Mouse (Mus musculus): ENCODE data around the gene Sox21. TPM values are rescaled to one million over a fixed set of nuclear protein-coding genes. Genes with fewer than 3 reads are reported as not detected.

Gene Sox21
- polyA plus RNA-seq, 1 experiment = 0.01 TPM

- H3K79me2 ChIP-seq (ENCODE audit: control insufficient read depth, insufficient read depth) = no peaks in the 10 kb centered on the region
- TF ChIP-seq MYOG (IDR thresholded peaks at IDR 0.05; ENCODE audit: control insufficient read depth, extremely low read depth, insufficient read length) (no peak), FOSL1 (IDR thresholded peaks at IDR 0.05; ENCODE audit: insufficient read depth, low read length, poor library complexity, severe bottlenecking) (no peak), USF1 (IDR thresholded peaks at IDR 0.05; ENCODE audit: low read depth) (no peak), MAX (IDR thresholded peaks at IDR 0.05) (no peak), CTCF (IDR thresholded peaks at IDR 0.05; ENCODE audit: control insufficient read depth, insufficient read depth, insufficient read length) (no peak), CEBPB (IDR thresholded peaks at IDR 0.05; ENCODE audit: low read depth) (no peak), MYOD1 (IDR thresholded peaks at IDR 0.05; ENCODE audit: control insufficient read depth, insufficient read length, low read depth) (no peak)
- no peak overlapping the region for H3K4me3 ChIP-seq (ENCODE audit: insufficient read depth, poor library complexity, severe bottlenecking)
- no peaks in the 10 kb centered on the region for H3K36me3 ChIP-seq (ENCODE audit: control insufficient read depth, insufficient read depth)
- no peak overlapping the region for H3ac ChIP-seq (ENCODE audit: control insufficient read depth, insufficient read length, low read depth)
- no peaks in the 10 kb centered on the region for H3K79me3 ChIP-seq (ENCODE audit: low read depth)
- H3K27me3 ChIP-seq (ENCODE audit: control insufficient read depth, insufficient read depth, insufficient read length) = peaks cover 51% of the 10 kb centered on the region
These were observed 4.4 kb downstream of the Sox21 start for GRCm38 (mm10) chr14:118232381-118232970.

DNA sequence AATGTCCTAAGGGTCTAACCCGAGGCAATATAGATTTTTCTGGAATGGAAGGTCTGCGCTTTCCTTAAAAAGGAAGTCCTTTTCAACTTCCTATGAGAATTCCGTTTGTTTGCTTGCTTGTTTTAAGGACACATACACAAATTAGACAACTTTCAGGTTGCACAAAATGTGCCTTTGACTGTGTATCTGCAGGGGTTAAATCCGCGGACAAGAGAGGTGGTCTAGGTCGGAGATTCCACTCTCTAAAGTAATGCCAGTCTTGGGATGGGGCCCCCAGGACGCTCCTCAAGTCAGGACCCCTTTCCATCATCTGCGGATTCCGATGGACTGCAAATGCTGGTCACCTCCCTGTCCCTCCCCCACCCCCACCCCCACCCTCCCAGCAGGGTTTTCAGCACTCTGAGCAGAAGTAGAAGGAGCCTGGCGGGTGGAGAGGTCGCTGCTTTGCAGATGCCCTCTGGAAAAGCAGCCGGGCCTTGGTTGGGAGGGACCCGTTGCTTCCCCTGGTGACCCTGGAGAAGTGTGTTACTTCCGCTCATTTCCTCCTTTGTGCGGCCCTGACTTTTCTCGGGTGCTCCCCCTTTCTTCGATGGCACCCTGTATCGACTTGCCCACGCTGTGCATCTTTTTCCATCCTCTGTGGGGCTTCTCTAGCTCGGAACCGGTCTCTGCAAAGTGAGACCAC lies 10.2 kb downstream of the Sox21 start:
- Histone ChIP-seq H3K27me3 (ENCODE audit: control insufficient read depth, insufficient read depth, insufficient read length) (peaks cover 39% of the 10 kb centered on the region), H3ac (ENCODE audit: control insufficient read depth, insufficient read length, low read depth) (no peak overlapping the region), H3K4me3 (ENCODE audit: insufficient read depth, poor library complexity, severe bottlenecking) (no peak overlapping the region), H3K79me3 (ENCODE audit: low read depth) (no peaks in the 10 kb centered on the region), H3K36me3 (ENCODE audit: control insufficient read depth, insufficient read depth) (no peaks in the 10 kb centered on the region), H3K79me2 (ENCODE audit: control insufficient read depth, insufficient read depth) (no peaks in the 10 kb centered on the region)
- TF ChIP-seq CEBPB (IDR thresholded peaks at IDR 0.05; ENCODE audit: low read depth) (no peak), CTCF (IDR thresholded peaks at IDR 0.05; ENCODE audit: control insufficient read depth, insufficient read depth, insufficient read length) (no peak), MYOD1 (IDR thresholded peaks at IDR 0.05; ENCODE audit: control insufficient read depth, insufficient read length, low read depth) (no peak)

GRCm38 (mm10) chr14:118225911-118226310 lies 10.9 kb downstream of the Sox21 start:
- peaks cover 32% of the 10 kb centered on the region for H3K27me3 ChIP-seq (ENCODE audit: control insufficient read depth, insufficient read depth, insufficient read length)
- TF ChIP-seq CTCF (IDR thresholded peaks at IDR 0.05; ENCODE audit: control insufficient read depth, insufficient read depth, insufficient read length) = no peak
- no peak for TF ChIP-seq CEBPB (IDR thresholded peaks at IDR 0.05; ENCODE audit: low read depth)
- no peak for TF ChIP-seq MYOG (IDR thresholded peaks at IDR 0.05; ENCODE audit: control insufficient read depth, extremely low read depth, insufficient read length)
- no peak for TF ChIP-seq USF1 (IDR thresholded peaks at IDR 0.05; ENCODE audit: low read depth)
- no peak for TF ChIP-seq MAX (IDR thresholded peaks at IDR 0.05)
- no peak for TF ChIP-seq MYOD1 (IDR thresholded peaks at IDR 0.05; ENCODE audit: control insufficient read depth, insufficient read length, low read depth)
- no peak for TF ChIP-seq FOSL1 (IDR thresholded peaks at IDR 0.05; ENCODE audit: insufficient read depth, low read length, poor library complexity, severe bottlenecking)
- H3K4me3 ChIP-seq (ENCODE audit: insufficient read depth, poor library complexity, severe bottlenecking) = no peak overlapping the region

DNA sequence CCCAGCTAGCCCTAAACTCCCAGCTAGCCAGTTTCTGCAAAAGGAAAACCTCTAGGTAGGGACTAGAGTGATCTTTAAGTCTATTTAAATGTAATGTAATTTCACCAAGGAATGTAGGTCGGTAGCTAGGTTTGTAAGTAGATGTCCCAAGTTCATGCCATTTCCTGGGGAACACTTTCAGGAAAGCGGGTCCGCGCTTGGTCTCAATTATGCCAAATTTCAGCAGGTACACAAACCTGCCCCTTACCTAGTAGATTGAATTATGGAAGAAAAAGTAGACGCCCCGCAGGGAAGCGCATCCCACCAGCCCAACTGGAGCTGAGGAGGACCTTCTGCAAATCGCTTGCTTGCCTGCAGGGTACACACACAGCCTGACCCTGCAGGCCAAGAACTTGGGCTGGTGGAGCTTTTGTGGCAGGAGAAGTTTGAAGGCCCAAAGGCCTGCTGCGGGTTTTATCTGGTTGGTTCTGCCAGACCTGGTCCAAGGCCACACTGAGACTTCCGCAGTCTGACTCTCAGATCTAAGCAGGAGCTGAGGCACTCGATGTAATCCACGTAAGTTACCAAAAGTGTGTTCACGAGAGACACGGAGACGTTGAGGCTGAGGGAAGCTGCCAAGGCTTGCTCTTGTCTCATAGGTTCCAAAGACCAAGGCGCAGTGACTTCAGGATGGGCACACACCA lies 11.6 kb downstream of the Sox21 start:
- no peak overlapping the region for H3ac ChIP-seq (ENCODE audit: control insufficient read depth, insufficient read length, low read depth)
- TF ChIP-seq FOSL1 (IDR thresholded peaks at IDR 0.05; ENCODE audit: insufficient read depth, low read length, poor library complexity, severe bottlenecking) = no peak
- no peak for TF ChIP-seq MAX (IDR thresholded peaks at IDR 0.05)
- TF ChIP-seq USF1 (IDR thresholded peaks at IDR 0.05; ENCODE audit: low read depth) = no peak
- TF ChIP-seq CEBPB (IDR thresholded peaks at IDR 0.05; ENCODE audit: low read depth) = no peak
- no peak for TF ChIP-seq CTCF (IDR thresholded peaks at IDR 0.05; ENCODE audit: control insufficient read depth, insufficient read depth, insufficient read length)
- no peak for TF ChIP-seq MYOG (IDR thresholded peaks at IDR 0.05; ENCODE audit: control insufficient read depth, extremely low read depth, insufficient read length)
- no peak for TF ChIP-seq MYOD1 (IDR thresholded peaks at IDR 0.05; ENCODE audit: control insufficient read depth, insufficient read length, low read depth)
- H3K79me3 ChIP-seq (ENCODE audit: low read depth) = no peaks in the 10 kb centered on the region
- H3K36me3 ChIP-seq (ENCODE audit: control insufficient read depth, insufficient read depth) = no peaks in the 10 kb centered on the region
- H3K27me3 ChIP-seq (ENCODE audit: control insufficient read depth, insufficient read depth, insufficient read length) = peaks cover 30% of the 10 kb centered on the region
- no peak overlapping the region for H3K4me3 ChIP-seq (ENCODE audit: insufficient read depth, poor library complexity, severe bottlenecking)
- H3K79me2 ChIP-seq (ENCODE audit: control insufficient read depth, insufficient read depth) = no peaks in the 10 kb centered on the region

More at GRCm38 (mm10) chr14:118225911-118226310, 10.9 kb downstream of the Sox21 start:
- H3K79me2 ChIP-seq (ENCODE audit: control insufficient read depth, insufficient read depth) = no peaks in the 10 kb centered on the region
- no peaks in the 10 kb centered on the region for H3K36me3 ChIP-seq (ENCODE audit: control insufficient read depth, insufficient read depth)
- H3K79me3 ChIP-seq (ENCODE audit: low read depth) = no peaks in the 10 kb centered on the region
- H3ac ChIP-seq (ENCODE audit: control insufficient read depth, insufficient read length, low read depth) = no peak overlapping the region

GRCm38 (mm10) chr14:118220885-118221284 lies 15.9 kb downstream of the Sox21 start:
- no peaks in the 10 kb centered on the region for H3K79me2 ChIP-seq (ENCODE audit: control insufficient read depth, insufficient read depth)
- TF ChIP-seq CTCF (IDR thresholded peaks at IDR 0.05; ENCODE audit: control insufficient read depth, insufficient read depth, insufficient read length) = no peak
- TF ChIP-seq MYOG (IDR thresholded peaks at IDR 0.05; ENCODE audit: control insufficient read depth, extremely low read depth, insufficient read length) = no peak
- no peak for TF ChIP-seq USF1 (IDR thresholded peaks at IDR 0.05; ENCODE audit: low read depth)
- no peak for TF ChIP-seq CEBPB (IDR thresholded peaks at IDR 0.05; ENCODE audit: low read depth)
- no peak for TF ChIP-seq FOSL1 (IDR thresholded peaks at IDR 0.05; ENCODE audit: insufficient read depth, low read length, poor library complexity, severe bottlenecking)
- TF ChIP-seq MYOD1 (IDR thresholded peaks at IDR 0.05; ENCODE audit: control insufficient read depth, insufficient read length, low read depth) = no peak
- TF ChIP-seq MAX (IDR thresholded peaks at IDR 0.05) = no peak
- H3K36me3 ChIP-seq (ENCODE audit: control insufficient read depth, insufficient read depth) = no peaks in the 10 kb centered on the region
- no peak overlapping the region for H3ac ChIP-seq (ENCODE audit: control insufficient read depth, insufficient read length, low read depth)
- no peaks in the 10 kb centered on the region for H3K79me3 ChIP-seq (ENCODE audit: low read depth)
- H3K4me3 ChIP-seq (ENCODE audit: insufficient read depth, poor library complexity, severe bottlenecking) = no peak overlapping the region
- H3K27me3 ChIP-seq (ENCODE audit: control insufficient read depth, insufficient read depth, insufficient read length) = peaks cover 13% of the 10 kb centered on the region

Data from C2C12 (cell line).